Mouse (Mus musculus): ENCODE results near the gene Capn7.

DNA sequence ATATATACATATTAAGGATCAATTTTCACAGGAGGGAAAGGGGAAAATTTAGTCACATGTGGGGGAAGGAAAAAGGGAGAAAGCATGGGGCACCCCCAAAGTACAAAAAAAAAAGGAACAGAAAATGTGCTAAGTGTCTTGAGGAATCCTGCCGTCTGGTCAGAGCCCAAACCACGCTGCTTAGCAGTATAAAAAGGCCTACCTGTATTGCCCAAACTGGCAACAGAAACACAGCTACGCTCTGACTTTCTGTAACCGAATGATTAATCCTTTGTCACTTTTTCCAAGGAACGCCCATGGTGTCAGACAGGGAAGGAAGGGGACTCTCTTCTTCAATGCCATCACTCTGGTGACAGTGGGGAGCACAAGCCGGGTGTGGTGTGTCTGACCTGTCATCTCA lies 69.2 kb downstream of the Capn7 start:
- TF ChIP-seq GATA1 (IDR thresholded peaks at IDR 0.05; ENCODE audit: borderline replicate concordance, low read length) (no peak), FLI1 (IDR thresholded peaks at IDR 0.05; ENCODE audit: low read length) (no peak)
